Mouse (Mus musculus): ENCODE results near the gene Sac3d1. TPM values are rescaled to one million over a fixed set of nuclear protein-coding genes. Genes with fewer than 3 reads are reported as not detected.
A peak's percentile ranks its signal among the peaks of the same experiment; 100 is the strongest.

Gene Sac3d1
- polyA plus RNA-seq, 1 experiment: 23.8 TPM

DNA sequence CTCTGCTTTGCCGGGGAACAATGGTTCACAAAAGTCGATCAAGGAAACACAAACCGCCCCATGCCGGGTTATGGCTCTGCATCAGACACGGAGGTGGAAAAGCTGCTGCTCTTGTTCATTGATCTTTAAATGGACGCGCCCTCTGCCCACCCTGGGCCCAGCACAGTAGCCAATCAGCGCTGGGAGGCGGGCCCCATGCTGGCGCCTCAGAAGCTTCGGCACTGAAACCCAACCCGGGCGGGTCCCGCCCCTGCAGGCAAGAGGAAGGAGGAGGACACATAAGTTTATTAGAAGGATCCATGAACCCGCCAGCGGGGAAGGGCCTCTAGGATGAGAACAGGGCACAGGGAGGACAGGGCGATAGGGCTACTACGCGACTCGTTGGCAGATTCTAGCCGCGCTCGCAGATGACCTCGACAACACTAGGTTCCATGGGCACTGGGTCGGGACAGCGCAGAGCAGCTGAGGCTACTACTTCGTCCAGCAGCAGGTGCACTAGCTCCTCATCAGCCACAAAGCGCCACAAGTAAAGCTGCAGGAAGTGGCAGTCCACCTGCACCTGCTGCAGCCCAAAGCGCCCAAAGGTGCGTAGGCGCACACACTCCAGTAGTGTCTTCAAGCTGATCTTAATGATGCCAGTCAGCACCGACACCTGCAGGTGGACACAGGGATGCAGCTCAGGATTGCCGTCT lies 50.6 kb downstream of the Sac3d1 start, which contains the start of gene Tm7sf2:
TSS of gene Tm7sf2 (minus strand) at position 650 of the 692 bp plus-strand sequence.
- H3K36me3 ChIP-seq (ENCODE audit: control insufficient read depth, insufficient read depth, low read length): no peaks in the 10 kb centered on the region; the same call in 1 of the 2 replicates
- H3K4me1 ChIP-seq (ENCODE audit: control insufficient read depth, insufficient read depth, low read length): peaks cover 9% of the 10 kb centered on the region
- TF ChIP-seq CTCF (conservative IDR thresholded peaks at IDR 0.05; ENCODE audit: insufficient read depth, insufficient read length, low read depth, low read length) (no peak), POLR2A (IDR thresholded peaks at IDR 0.05; ENCODE audit: low read depth, low read length) (peak; percentile 5)
- DNase-seq: peak; percentile 96
- H3K27me3 ChIP-seq (replicated peaks; ENCODE audit: control insufficient read depth, insufficient read depth, low read length): no peaks in the 10 kb centered on the region
- WGBS: 9% methylated on average over 33 of the region's 33 CpGs
- H3K4me3 ChIP-seq (ENCODE audit: insufficient read depth, low read depth, low read length): peak within 1 kb of the TSS; percentile 37
- H3K27ac ChIP-seq (ENCODE audit: insufficient read depth, low read depth, low read length): no peak within 1 kb of the TSS

DNA sequence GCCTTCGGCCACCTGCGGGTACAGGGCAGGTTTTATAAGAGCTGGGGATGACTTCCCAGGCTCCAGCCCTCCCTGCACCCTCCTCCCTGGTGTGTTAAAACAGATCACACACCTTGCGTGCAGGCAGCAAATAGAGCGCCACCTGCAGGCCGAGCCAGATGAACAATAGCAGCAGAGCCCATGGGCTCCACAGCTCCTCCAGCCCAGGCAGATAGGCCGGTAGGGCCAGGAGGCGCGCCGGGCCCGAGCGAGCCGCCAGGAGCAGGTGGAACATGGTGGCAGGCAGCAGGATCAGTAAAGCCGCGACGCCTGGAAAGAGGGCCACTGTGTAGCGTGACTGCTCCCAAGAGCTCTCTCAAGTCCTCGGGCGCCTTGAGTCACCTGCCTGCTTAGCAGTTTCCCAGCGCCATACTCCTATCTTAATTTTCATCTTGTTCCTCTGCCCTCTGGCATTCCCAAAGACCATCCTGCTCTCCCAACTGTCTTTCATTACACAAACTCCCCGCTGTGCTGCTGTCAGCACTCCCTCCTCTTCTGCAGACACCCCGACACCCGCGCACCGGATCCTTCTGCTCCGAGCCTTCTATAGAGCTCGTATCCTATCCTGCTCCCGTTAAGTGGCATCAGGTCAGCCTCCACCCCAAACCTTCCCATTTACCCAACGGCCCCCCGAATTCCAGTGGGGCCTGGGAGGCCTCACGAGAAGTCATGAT lies 51.3 kb downstream of the Sac3d1 start:
- Histone ChIP-seq H3K36me3 (ENCODE audit: control insufficient read depth, insufficient read depth, low read length) (no peaks in the 10 kb centered on the region; the same call in 1 of the 2 replicates), H3K4me1 (ENCODE audit: control insufficient read depth, insufficient read depth, low read length) (peaks cover 16% of the 10 kb centered on the region), H3K27me3 (replicated peaks; ENCODE audit: control insufficient read depth, insufficient read depth, low read length) (no peaks in the 10 kb centered on the region), H3K4me3 (ENCODE audit: insufficient read depth, low read depth, low read length) (peak overlapping the region; percentile 37), H3K27ac (ENCODE audit: insufficient read depth, low read depth, low read length) (no peak overlapping the region)
- WGBS: under 1% methylated on average over 30 of the region's 30 CpGs
- TF ChIP-seq CTCF (conservative IDR thresholded peaks at IDR 0.05; ENCODE audit: insufficient read depth, insufficient read length, low read depth, low read length): peak; percentile 90
- no peak for TF ChIP-seq POLR2A (IDR thresholded peaks at IDR 0.05; ENCODE audit: low read depth, low read length)
- peak; percentile 84 for DNase-seq

DNA sequence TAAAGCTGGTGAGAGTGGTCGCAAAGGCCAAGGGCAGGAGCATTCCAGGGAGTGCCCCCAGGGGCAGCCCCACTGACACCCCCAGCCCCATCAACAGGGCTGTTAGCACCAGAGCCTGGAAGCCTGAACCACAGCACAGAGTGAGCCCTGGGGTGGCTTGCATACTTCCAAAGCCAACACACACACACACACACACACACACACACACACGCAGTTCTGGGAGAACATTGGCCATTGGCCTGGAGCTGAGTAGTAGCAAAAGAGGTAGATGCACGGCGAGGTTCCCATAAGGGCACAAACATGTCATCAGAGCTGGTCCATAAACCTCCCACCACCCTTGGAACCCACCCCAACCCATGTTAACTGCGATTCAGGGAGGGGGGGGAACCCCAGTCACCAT lies 51.9 kb downstream of the Sac3d1 start:
- Histone ChIP-seq H3K27ac (ENCODE audit: insufficient read depth, low read depth, low read length) (no peak overlapping the region), H3K4me1 (ENCODE audit: control insufficient read depth, insufficient read depth, low read length) (peaks cover 18% of the 10 kb centered on the region), H3K27me3 (replicated peaks; ENCODE audit: control insufficient read depth, insufficient read depth, low read length) (no peaks in the 10 kb centered on the region), H3K4me3 (ENCODE audit: insufficient read depth, low read depth, low read length) (0 out of 2 replicates have a peak overlapping the region, but pooled peaks have one; percentile 37), H3K36me3 (ENCODE audit: control insufficient read depth, insufficient read depth, low read length) (no peaks in the 10 kb centered on the region; the same call in 1 of the 2 replicates)
- WGBS: 38% methylated on average over 5 of the region's 5 CpGs
- TF ChIP-seq POLR2A (IDR thresholded peaks at IDR 0.05; ENCODE audit: low read depth, low read length) (no peak), CTCF (conservative IDR thresholded peaks at IDR 0.05; ENCODE audit: insufficient read depth, insufficient read length, low read depth, low read length) (no peak)
- no peak for DNase-seq

Other genes with a start within 250 kb of the Sac3d1 start
- gene Frmd8, start 243.4 kb downstream of the Sac3d1 start, polyA plus RNA-seq (2012; rRNA removed): 18.5 and 23.1 TPM in 2 replicates
- gene Slc25a45, start 240.8 kb downstream of the Sac3d1 start, polyA plus RNA-seq (2012; rRNA removed): 52.7 and 63.4 TPM in 2 replicates
- gene Tigd3, start 224.5 kb downstream of the Sac3d1 start, polyA plus RNA-seq (2012; rRNA removed): 0.52 and 0.73 TPM in 2 replicates
- 71.5 and 79.7 TPM in 2 replicates for gene Dpf2, start 205.6 kb downstream of the Sac3d1 start, polyA plus RNA-seq (2012; rRNA removed)
- 12.0 and 12.2 TPM in 2 replicates for gene Cdc42ep2, start 193.8 kb downstream of the Sac3d1 start, polyA plus RNA-seq (2012; rRNA removed)
- 24.9 and 26.2 TPM in 2 replicates for gene Pola2, start 154.4 kb downstream of the Sac3d1 start, polyA plus RNA-seq (2012; rRNA removed)
- gene Slc22a20, start 132.5 kb downstream of the Sac3d1 start, polyA plus RNA-seq (2012; rRNA removed): not detected in 2 replicates
- 36.0 and 38.0 TPM in 2 replicates for gene Capn1, start 102.8 kb downstream of the Sac3d1 start, polyA plus RNA-seq (2012; rRNA removed)
- gene Syvn1, start 72.1 kb downstream of the Sac3d1 start, polyA plus RNA-seq (2012; rRNA removed): 31.5 and 32.8 TPM in 2 replicates
- gene Mrpl49, start 60.9 kb downstream of the Sac3d1 start, polyA plus RNA-seq (2012; rRNA removed): 32.0 and 37.3 TPM in 2 replicates
- 882 and 1,017 TPM in 2 replicates for gene Fau, start 60.8 kb downstream of the Sac3d1 start, polyA plus RNA-seq (2012; rRNA removed)
- 42.3 and 57.7 TPM in 2 replicates for gene Znhit2, start 57.5 kb downstream of the Sac3d1 start, polyA plus RNA-seq (2012; rRNA removed)
- 31.2 and 38.4 TPM in 2 replicates for gene Tm7sf2, start 50.3 kb downstream of the Sac3d1 start, polyA plus RNA-seq (2012; rRNA removed)
- 65.0 and 67.1 TPM in 2 replicates for gene Vps51, start 41.4 kb downstream of the Sac3d1 start, polyA plus RNA-seq (2012; rRNA removed)
- 0.58 TPM in 1 of 2 replicates, not detected in the other for gene Tmem262, start 38.6 kb downstream of the Sac3d1 start, polyA plus RNA-seq (2012; rRNA removed)
- not detected in 2 replicates for gene Gm28374, start 36.4 kb downstream of the Sac3d1 start, polyA plus RNA-seq (2012; rRNA removed)
- 70.2 and 77.1 TPM in 2 replicates for gene Zfpl1, start 33.7 kb downstream of the Sac3d1 start, polyA plus RNA-seq (2012; rRNA removed)
- 0.37 and 0.67 TPM in 2 replicates for gene Cdca5, start 33.7 kb downstream of the Sac3d1 start, polyA plus RNA-seq (2012; rRNA removed)
- not detected in 2 replicates for gene AC131692.1, start 24.2 kb downstream of the Sac3d1 start, polyA plus RNA-seq (2012; rRNA removed)
- gene Naaladl1, start 12.9 kb downstream of the Sac3d1 start, polyA plus RNA-seq (2012; rRNA removed): 2.0 and 2.1 TPM in 2 replicates
- gene Snx15, start 9.7 kb upstream of the Sac3d1 start, polyA plus RNA-seq (2012; rRNA removed): 28.7 and 35.0 TPM in 2 replicates
- 4.8 and 5.5 TPM in 2 replicates for gene Batf2, start 22.3 kb upstream of the Sac3d1 start, polyA plus RNA-seq (2012; rRNA removed)
- 144 and 157 TPM in 2 replicates for gene Arl2, start 22.9 kb upstream of the Sac3d1 start, polyA plus RNA-seq (2012; rRNA removed)
- gene Majin, start 65.7 kb upstream of the Sac3d1 start, polyA plus RNA-seq (2012; rRNA removed): 0.16 and 0.28 TPM in 2 replicates
- gene Gpha2, start 107.7 kb upstream of the Sac3d1 start, polyA plus RNA-seq (2012; rRNA removed): 0.16 and 0.65 TPM in 2 replicates
- 32.1 and 36.5 TPM in 2 replicates for gene Ppp2r5b, start 117.2 kb upstream of the Sac3d1 start, polyA plus RNA-seq (2012; rRNA removed)
- gene Atg2a, start 123.0 kb upstream of the Sac3d1 start, polyA plus RNA-seq (2012; rRNA removed): 27.4 and 33.2 TPM in 2 replicates
- 224 and 317 TPM in 2 replicates for gene Ehd1, start 158.1 kb upstream of the Sac3d1 start, polyA plus RNA-seq (2012; rRNA removed)
- gene Cdc42bpg, start 187.8 kb upstream of the Sac3d1 start, polyA plus RNA-seq (2012; rRNA removed): 26.6 and 31.1 TPM in 2 replicates
- gene Men1, start 216.3 kb upstream of the Sac3d1 start, polyA plus RNA-seq (2012; rRNA removed): 49.5 and 63.2 TPM in 2 replicates
- gene Map4k2, start 222.5 kb upstream of the Sac3d1 start, polyA plus RNA-seq (2012; rRNA removed): 92.3 and 145 TPM in 2 replicates
- gene Sf1, start 245.0 kb upstream of the Sac3d1 start, polyA plus RNA-seq (2012; rRNA removed): 71.3 and 76.3 TPM in 2 replicates